Mouse (Mus musculus): ENCODE results near the gene Rnf8. TPM values are rescaled to one million over a fixed set of nuclear protein-coding genes. Genes with fewer than 3 reads are reported as not detected.

Gene Rnf8
- polyA plus RNA-seq (2015; fragmentation: Nextera tagmentation; extraction: Ambion mirVana) = 73.7 and 76.0 TPM in 2 replicates

GRCm38 (mm10) chr17:29614115-29615023 is at the start of gene Rnf8, which contains the start of gene Gm28043:
Gene Rnf8 (plus strand): TSS chr17:29614790.
Gene Gm28043 (plus strand): TSS chr17:29614876.
- H3K4me3 ChIP-seq (replicated peaks) = peak within 1 kb of the TSS; percentile 83
- WGBS = 1% methylated on average over 52 of the region's 52 CpGs
- peak within 1 kb of the TSS; percentile 82 for H3K4me2 ChIP-seq
- peak within 1 kb of the TSS; percentile 94 for H3K9ac ChIP-seq
- H3K27me3 ChIP-seq = no peaks in the 10 kb centered on the region
- no peaks in the 10 kb centered on the region for H3K9me3 ChIP-seq (replicated peaks)
- peak within 1 kb of the TSS; percentile 97 for H3K27ac ChIP-seq
- H3K4me1 ChIP-seq = peaks cover 34% of the 10 kb centered on the region
- ATAC-seq (replicated peaks; ENCODE audit: low FRiP score) = peak; percentile 90
- H3K36me3 ChIP-seq = peaks cover 10% of the 10 kb centered on the region

- Histone ChIP-seq H3K27me3 (no peaks in the 10 kb centered on the region), H3K36me3 (peaks cover 51% of the 10 kb centered on the region), H3K4me2 (no peak overlapping the region), H3K27ac (no peak overlapping the region), H3K4me3 (replicated peaks) (no peak overlapping the region), H3K9me3 (replicated peaks) (no peaks in the 10 kb centered on the region), H3K4me1 (no peaks in the 10 kb centered on the region), H3K9ac (no peak overlapping the region)
- ATAC-seq (replicated peaks; ENCODE audit: low FRiP score) = no peak
- over 99% methylated on average over 5 of the region's 5 CpGs for WGBS
Observed at GRCm38 (mm10) chr17:29565521-29565920, 49.1 kb upstream of the Rnf8 start.

DNA sequence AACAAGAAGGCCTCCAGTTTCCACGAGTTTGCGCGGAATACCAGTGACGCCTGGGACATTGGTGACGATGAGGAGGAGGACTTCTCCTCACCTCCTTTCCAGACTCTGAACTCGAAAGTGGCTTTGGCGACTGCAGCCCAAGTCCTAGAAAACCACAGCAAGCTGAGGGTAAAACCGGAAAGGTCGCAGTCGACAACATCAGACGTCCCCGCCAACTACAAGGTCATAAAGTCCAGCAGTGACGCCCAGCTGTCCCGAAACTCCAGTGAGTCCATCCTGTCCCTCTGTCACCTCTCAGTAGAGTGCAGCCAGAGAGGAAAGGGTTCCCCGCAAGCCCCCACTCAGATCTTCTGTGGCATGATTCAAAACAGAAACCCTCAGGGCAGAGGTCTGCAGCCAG is 46.2 kb upstream of the Rnf8 start:
- no peak overlapping the region for H3K4me2 ChIP-seq
- no peak overlapping the region for H3K4me3 ChIP-seq (replicated peaks)
- no peak for ATAC-seq (replicated peaks; ENCODE audit: low FRiP score)
- 75% methylated on average over 15 of the region's 15 CpGs for WGBS
- no peaks in the 10 kb centered on the region for H3K27me3 ChIP-seq
- no peak overlapping the region for H3K27ac ChIP-seq
- no peaks in the 10 kb centered on the region for H3K9me3 ChIP-seq (replicated peaks)
- H3K4me1 ChIP-seq = no peaks in the 10 kb centered on the region
- H3K9ac ChIP-seq = no peak overlapping the region
- H3K36me3 ChIP-seq = peaks cover 79% of the 10 kb centered on the region

- H3K36me3 ChIP-seq = peaks cover 87% of the 10 kb centered on the region
- 91% methylated on average over 6 of the region's 6 CpGs for WGBS
- H3K4me3 ChIP-seq (replicated peaks) = no peak overlapping the region
- no peak overlapping the region for H3K27ac ChIP-seq
- ATAC-seq (replicated peaks; ENCODE audit: low FRiP score) = no peak
- H3K4me1 ChIP-seq = no peaks in the 10 kb centered on the region
- no peak overlapping the region for H3K4me2 ChIP-seq
- no peaks in the 10 kb centered on the region for H3K27me3 ChIP-seq
- H3K9me3 ChIP-seq (replicated peaks) = no peaks in the 10 kb centered on the region
- H3K9ac ChIP-seq = no peak overlapping the region
Observed at GRCm38 (mm10) chr17:29569831-29570230, 44.8 kb upstream of the Rnf8 start.

- no peak overlapping the region for H3K9ac ChIP-seq
- ATAC-seq (replicated peaks; ENCODE audit: low FRiP score) = no peak
- H3K4me3 ChIP-seq (replicated peaks) = no peak overlapping the region
- no peaks in the 10 kb centered on the region for H3K27me3 ChIP-seq
- no peak overlapping the region for H3K27ac ChIP-seq
- H3K36me3 ChIP-seq = peaks cover 89% of the 10 kb centered on the region
- H3K9me3 ChIP-seq (replicated peaks) = no peaks in the 10 kb centered on the region
- WGBS = 88% methylated on average over 4 of the region's 4 CpGs
- H3K4me1 ChIP-seq = no peaks in the 10 kb centered on the region
- no peak overlapping the region for H3K4me2 ChIP-seq
Observed at GRCm38 (mm10) chr17:29579579-29580126, 34.9 kb upstream of the Rnf8 start.

DNA sequence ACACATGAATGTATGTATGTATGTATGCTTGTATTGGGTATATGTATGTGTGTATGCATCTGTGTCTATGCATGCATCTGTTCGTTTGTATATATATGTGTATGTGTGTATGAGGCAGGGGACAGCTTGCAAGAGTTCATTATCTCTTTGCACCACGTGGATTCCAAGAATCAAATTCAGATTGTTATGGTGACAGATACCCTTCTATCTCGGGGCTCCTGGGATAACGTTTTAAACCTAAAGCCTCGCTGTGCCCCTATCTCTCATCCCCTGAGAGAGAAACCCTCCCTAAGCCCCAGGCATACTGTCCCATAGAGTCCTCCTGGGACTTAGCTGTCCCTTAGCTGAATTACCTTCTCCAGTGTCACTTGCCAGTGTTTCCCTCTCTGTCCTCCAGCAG is 31.0 kb upstream of the Rnf8 start:
- no peak for ATAC-seq (replicated peaks; ENCODE audit: low FRiP score)
- Histone ChIP-seq H3K36me3 (peaks cover 57% of the 10 kb centered on the region), H3K27me3 (no peaks in the 10 kb centered on the region), H3K4me1 (no peaks in the 10 kb centered on the region), H3K4me2 (no peak overlapping the region), H3K27ac (no peak overlapping the region), H3K9me3 (replicated peaks) (no peaks in the 10 kb centered on the region), H3K4me3 (replicated peaks) (no peak overlapping the region), H3K9ac (no peak overlapping the region)
- 87% methylated on average over 5 of the region's 5 CpGs for WGBS

DNA sequence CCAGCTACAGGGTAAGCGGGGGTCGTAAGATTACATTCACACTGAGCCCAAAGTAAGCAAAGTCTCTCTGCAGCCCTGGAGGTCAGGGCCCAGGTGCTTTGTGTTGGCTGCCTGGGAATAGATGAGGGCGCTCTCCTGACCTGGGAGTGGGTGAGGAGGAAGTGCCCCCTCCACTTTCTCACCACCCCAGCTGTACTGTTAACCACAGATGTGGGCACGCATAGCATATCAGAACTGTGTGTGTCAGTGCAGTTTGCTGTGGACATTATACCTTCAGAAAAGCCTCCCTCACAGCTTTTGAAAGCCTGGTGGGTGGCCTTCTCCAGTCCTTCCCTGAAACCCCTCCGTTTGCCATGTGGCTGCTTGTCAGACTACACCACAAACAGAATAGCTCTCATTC is 30.3 kb upstream of the Rnf8 start:
- peaks cover 49% of the 10 kb centered on the region for H3K36me3 ChIP-seq
- H3K9ac ChIP-seq = no peak overlapping the region
- H3K9me3 ChIP-seq (replicated peaks) = no peaks in the 10 kb centered on the region
- H3K4me3 ChIP-seq (replicated peaks) = no peak overlapping the region
- ATAC-seq (replicated peaks; ENCODE audit: low FRiP score) = no peak
- no peak overlapping the region for H3K4me2 ChIP-seq
- H3K4me1 ChIP-seq = 0 out of 2 replicates have a peak, but pooled peaks cover 2% of the 10 kb centered on the region
- no peak overlapping the region for H3K27ac ChIP-seq
- H3K27me3 ChIP-seq = no peaks in the 10 kb centered on the region
- 79% methylated on average over 5 of the region's 5 CpGs for WGBS

GRCm38 (mm10) chr17:29584737-29585136 is 29.9 kb upstream of the Rnf8 start:
- Histone ChIP-seq H3K4me3 (replicated peaks) (no peak overlapping the region), H3K27me3 (no peaks in the 10 kb centered on the region), H3K4me1 (0 out of 2 replicates have a peak, but pooled peaks cover 2% of the 10 kb centered on the region), H3K9ac (no peak overlapping the region), H3K36me3 (peaks cover 45% of the 10 kb centered on the region), H3K27ac (no peak overlapping the region), H3K4me2 (no peak overlapping the region), H3K9me3 (replicated peaks) (no peaks in the 10 kb centered on the region)
- WGBS = 89% methylated on average over 3 of the region's 3 CpGs
- ATAC-seq (replicated peaks; ENCODE audit: low FRiP score) = no peak

- peaks cover 39% of the 10 kb centered on the region for H3K36me3 ChIP-seq
- ATAC-seq (replicated peaks; ENCODE audit: low FRiP score) = no peak
- H3K27ac ChIP-seq = no peak overlapping the region
- no peak overlapping the region for H3K9ac ChIP-seq
- H3K4me3 ChIP-seq (replicated peaks) = no peak overlapping the region
- 0 out of 2 replicates have a peak, but pooled peaks cover 2% of the 10 kb centered on the region for H3K4me1 ChIP-seq
- H3K27me3 ChIP-seq = no peaks in the 10 kb centered on the region
- no peak overlapping the region for H3K4me2 ChIP-seq
- 87% methylated on average over 6 of the region's 6 CpGs for WGBS
- no peaks in the 10 kb centered on the region for H3K9me3 ChIP-seq (replicated peaks)
Observed at GRCm38 (mm10) chr17:29585446-29585845, 29.1 kb upstream of the Rnf8 start.

DNA sequence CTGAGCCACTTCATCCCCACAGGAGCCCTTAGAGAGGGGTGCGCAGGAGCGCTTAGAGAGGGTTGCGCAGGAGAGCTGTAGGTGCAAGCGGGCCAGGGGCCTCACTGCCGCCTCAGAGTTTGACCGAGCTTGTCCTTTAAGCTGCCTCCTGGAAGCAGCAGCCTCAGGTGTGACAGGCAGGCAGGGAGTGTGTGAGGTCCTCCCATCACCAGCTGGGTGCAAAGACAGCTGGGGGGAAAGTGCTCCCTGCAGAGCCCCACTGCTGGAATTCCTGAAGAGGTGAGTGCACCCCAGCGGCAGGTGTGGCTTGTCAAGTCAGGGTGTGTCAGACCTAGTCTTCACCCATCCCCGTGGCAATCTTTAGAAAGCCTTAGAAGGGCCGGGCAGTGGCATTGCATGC is 27.7 kb upstream of the Rnf8 start:
- no peak overlapping the region for H3K4me3 ChIP-seq (replicated peaks)
- peaks cover 31% of the 10 kb centered on the region for H3K36me3 ChIP-seq
- H3K27ac ChIP-seq = no peak overlapping the region
- WGBS = 87% methylated on average over 9 of the region's 9 CpGs
- H3K4me1 ChIP-seq = 0 out of 2 replicates have a peak, but pooled peaks cover 2% of the 10 kb centered on the region
- no peaks in the 10 kb centered on the region for H3K27me3 ChIP-seq
- H3K4me2 ChIP-seq = no peak overlapping the region
- H3K9me3 ChIP-seq (replicated peaks) = no peaks in the 10 kb centered on the region
- no peak for ATAC-seq (replicated peaks; ENCODE audit: low FRiP score)
- no peak overlapping the region for H3K9ac ChIP-seq

DNA sequence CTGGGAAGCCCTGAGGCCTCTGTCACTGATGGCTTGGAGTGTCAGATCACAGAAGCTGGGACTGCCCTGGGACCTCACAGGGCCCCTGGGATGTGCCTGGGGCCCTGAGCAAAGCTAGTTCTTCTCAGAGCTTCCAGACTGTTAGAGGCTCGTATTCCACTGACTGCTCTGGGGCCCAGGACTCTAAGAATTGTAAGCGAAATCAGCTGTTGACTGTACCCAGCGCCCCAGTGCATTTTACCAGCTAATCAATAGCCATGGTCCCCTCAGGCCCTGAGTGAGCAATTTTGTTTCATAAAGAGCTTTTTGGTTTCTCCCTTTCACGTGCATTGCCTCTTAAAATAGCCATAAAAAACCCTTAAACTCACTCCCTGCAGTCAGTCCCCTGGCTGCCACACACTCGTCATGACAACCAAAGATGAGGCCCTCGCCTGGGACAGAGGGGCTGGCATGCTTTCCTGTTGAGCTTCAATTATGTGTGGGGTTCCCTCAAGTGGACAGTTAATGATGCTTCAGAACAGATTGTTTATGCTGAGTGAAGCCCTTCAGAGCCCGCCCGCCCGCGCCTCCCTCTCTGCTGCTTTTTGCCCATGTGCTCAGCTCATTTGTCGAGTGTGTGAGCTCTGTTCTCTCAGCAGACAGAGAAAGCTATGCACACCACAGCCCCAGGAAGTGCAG is 25.2 kb upstream of the Rnf8 start:
- Histone ChIP-seq H3K4me1 (0 out of 2 replicates have a peak, but pooled peaks cover 2% of the 10 kb centered on the region), H3K9me3 (replicated peaks) (no peaks in the 10 kb centered on the region), H3K9ac (no peak overlapping the region), H3K27ac (no peak overlapping the region), H3K27me3 (no peaks in the 10 kb centered on the region), H3K36me3 (peaks cover 20% of the 10 kb centered on the region), H3K4me3 (replicated peaks) (no peak overlapping the region), H3K4me2 (no peak overlapping the region)
- ATAC-seq (replicated peaks; ENCODE audit: low FRiP score) = no peak
- 60% methylated on average over 11 of the region's 11 CpGs for WGBS

Measured in kidney, embryonic 15.5 days (tissue).